Mouse (Mus musculus): ENCODE data around the gene Ninl.

Gene Ninl

GRCm38 (mm10) chr2:151039232-151039695 is at the start of gene Ninl, which contains the start of gene Nanp:
Ninl (minus strand) TSS chr2:151039382.
Nanp (minus strand) TSS chr2:151039398.
- peak; percentile 89 to 91 for DNase-seq

DNA sequence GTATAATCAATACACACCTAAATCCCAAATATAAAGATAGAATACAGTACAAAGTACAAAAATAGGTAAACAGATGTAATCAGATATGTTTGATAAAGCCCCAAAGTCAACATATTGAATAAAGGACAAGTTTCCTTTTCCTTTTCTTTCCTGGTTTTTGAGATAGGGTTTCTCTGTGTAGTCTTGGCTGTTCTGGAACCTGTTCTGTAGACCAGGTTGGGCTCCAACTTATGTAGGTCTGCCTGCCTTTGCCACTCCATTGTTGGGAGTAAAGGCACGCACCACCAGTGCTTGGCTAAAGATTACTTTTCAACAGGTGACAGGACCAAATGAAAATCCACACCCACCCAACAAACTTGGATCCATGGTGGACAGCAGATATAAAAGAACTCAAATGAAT is 17.5 kb upstream of the Ninl start:
- DNase-seq: no peak

DNA sequence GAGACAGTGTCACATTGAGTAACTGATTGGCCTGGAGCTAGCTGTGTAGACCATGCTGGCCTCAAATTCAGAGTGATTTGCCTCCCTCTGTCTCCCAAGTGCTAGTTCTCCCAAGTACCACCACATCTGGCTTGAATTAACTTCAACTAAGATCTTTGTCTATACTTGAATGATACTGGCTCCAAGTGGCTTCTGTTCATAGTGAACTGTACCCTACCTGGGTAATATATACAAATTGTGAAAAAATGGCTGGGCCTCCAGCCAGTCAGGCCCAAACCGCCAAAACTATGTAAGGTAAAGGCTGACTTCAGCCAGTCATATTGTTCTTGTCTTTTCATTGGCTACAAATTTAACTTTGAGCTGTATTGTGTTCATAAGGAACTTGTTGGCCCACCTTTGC is 1.2 kb upstream of the Ninl start:
- no peak for DNase-seq

DNA sequence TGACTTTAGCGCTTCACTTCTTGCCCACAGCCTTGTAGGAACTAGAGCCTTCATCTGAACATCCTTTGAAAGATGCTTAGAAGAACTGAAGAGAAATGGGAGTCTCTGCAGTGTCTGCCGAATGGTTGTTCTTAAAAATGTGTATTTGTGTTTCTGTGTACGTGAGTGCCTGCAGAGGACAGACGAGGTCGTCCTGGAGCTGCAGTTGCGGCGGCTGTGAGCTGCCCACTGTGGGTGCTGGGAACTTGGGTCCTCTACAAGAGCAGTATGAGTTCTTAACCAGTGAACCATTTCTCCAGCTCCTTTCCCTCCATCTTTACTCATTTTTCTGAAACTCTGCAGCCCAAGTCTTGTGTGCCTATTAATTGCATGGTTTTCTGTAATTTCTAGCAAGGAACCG is 544 bp upstream of the Ninl start:
- no peak for DNase-seq

DNA sequence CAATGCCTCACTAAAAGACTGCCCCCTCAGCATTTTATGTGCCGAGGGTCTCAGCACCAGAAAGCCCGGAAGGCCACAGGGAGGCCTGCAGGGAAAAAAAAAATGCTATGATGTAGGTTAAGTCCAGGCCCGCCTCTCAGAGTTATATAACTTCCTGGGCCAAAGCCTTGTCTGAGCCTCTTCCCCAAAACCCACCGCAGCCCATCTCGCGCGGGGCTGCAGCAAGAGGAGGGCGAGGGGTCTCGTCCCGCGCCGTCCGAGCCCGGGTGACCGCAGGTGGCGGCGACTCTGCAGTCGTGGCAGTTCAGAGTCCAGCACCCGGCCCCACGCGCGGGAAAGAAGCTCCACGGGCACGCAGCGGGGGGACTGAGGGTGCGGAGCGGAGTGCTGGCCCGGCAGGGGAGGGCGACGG is 365 bp downstream of the Ninl start:
- DNase-seq: no peak

GRCm38 (mm10) chr2:151037876-151038552 is 1.2 kb downstream of the Ninl start:
- DNase-seq: no peak

DNA sequence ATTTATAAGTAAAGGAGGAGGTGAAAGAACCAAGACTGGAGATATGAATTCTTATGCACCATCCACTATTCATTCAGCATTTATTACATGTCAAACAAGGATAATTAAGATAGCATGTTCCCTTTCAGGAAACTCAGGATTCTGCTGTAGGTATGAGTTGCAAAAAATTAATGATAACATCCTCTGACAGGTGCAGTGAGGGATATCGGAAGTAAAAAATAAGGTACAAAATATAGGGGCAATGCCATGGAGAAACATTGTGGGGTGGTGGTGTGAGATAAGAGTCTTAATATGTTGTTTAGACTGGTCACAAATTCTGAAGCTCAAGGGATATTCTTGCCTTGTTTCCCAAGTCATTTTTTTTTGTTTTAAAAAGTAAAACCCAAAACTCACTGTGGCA is 1.9 kb downstream of the Ninl start:
- DNase-seq: no peak

DNA sequence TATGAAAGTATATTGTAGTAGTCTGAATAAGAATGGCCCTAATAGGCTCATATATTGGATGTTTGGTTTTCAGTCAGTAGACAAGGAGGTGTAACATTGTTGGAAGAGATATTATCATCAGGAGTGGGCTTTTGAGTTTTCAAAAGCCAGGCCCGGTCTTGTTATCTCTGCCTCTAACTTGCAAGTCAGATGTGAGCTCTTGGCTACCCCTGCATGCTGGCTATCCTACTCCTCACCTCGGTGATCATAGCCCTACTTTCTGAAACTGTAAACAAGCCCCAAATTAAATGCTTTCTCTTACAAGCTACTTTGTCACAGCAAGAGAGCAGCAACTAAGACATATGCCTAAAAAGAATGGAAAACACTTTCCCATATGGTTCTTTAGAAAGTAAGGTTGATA is 2.5 kb downstream of the Ninl start:
- no peak for DNase-seq

DNA sequence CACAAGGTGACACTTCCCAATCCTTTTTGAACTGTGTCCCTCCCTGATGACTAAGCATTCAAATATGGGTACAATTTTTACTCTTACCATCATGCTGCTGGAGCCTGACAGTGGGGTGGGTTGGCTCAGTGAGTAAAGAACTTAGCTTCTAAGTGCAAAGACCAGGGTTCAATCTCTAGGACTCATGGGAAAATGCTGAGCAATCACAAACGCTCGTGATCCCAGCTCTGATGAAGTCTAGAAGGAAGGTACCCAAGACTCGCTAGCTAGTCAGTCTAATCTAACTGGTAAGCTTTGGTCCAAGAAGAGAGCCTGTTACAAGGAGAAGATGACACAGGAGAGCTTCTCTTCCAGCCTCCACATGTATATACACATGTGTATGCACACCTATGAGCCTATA is 4.7 kb downstream of the Ninl start:
- DNase-seq: no peak

GRCm38 (mm10) chr2:151021158-151021557 is 18.0 kb downstream of the Ninl start:
- no peak for DNase-seq

DNA sequence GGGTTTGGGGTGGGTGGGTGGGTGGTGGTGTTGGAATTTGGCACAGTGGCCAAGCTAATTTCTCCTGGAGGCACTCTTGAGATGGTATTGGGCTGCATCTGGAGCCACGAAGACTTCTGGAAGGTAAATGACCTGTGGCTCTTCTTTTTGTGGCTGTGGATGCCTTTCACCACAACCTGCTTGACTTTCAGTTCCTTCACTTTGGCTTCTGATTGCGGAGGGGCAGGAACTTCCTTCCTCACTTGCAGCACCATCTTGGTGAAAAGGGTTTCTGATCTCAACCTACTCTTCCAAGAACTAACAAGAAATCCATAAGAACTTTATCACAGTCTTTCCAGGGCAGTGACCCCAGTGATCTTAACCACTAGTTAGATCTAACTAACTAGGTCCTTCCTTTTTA is 23.9 kb downstream of the Ninl start:
- no peak for DNase-seq

- no peak for DNase-seq
Observed at GRCm38 (mm10) chr2:151011273-151011672, 27.9 kb downstream of the Ninl start.

GRCm38 (mm10) chr2:151009515-151010085 is 29.6 kb downstream of the Ninl start:
- no peak for DNase-seq

DNA sequence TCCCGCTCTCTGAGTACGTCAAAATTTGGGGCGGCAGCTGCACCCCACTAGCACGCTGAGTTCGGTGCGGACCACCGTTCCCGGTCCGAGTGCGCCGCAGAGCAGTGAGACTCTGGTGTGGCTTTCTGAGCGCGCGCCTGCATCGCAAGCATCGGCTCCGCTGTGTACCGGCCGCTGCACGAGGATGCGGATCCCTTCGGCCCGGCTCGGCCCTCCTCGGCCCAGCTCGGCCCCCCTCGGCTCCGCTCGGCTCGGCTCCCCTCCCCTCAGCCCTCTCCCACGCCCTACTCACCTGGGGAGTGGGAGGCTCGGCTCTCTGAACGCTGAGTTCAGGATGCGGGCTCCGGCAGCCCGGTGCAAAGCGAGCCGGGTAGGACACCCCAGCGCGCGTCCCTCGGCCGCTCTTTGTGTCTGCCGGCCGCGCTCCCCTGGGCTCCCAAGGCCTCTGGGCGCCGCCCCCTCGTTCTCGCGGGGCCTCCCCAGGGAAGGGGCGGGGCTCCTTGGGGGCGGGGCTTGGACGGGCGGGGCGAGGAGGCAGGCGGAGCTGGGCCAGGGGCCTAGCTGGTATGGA is 30.2 kb downstream of the Ninl start:
- peak; percentile 25 to 41 for DNase-seq

GRCm38 (mm10) chr2:151008517-151008932 is 30.7 kb downstream of the Ninl start:
- DNase-seq: no peak

DNA sequence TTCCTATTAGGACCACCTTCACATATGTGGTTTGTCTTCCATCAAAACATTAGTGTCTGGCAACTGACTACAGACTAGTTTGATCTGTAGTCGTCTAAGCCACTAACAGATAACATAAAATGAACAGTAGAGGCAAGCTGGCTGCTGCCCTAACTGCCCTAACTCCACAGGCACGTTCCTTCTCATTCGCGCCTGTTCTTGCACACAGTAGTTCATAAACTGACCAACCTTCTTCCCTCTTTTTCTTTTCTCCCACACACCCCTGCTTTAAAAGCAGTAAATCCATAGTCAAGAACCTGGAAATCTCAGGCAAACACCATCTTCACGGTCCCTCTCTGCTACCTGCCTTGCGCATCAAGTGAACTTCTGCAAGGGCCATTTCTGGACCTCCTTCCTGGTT is 31.2 kb downstream of the Ninl start:
- DNase-seq: no peak

DNA sequence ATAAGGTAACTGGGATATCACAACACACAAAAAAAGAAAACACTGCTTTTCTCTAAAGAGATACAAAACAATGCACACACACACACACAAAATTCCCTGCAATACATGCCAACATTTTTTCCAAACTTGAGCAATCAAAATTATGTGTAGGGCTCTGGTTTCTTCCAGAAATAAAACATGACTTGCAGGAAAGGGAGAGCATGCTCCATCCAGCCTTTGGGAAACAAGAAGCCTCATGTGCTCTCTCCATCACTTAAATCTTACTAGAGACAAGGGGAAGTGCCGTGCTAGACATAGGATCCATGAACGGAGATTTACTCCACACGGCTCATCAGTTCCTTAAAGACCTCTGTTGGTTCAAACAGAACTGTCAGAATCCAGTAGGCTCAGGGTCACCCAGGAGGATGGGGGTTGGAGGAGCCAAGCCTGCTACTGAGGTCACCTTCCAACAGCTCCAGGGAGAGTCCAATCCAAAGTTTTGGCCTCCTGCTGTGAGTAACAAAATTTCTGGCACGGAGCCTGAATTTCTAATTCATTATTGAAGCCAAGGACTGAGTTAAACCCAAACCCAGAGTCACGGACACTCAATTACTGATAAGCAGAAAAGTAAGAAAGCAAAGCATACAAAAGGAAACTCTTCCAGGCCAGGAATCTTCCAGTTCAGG is 32.8 kb downstream of the Ninl start:
- DNase-seq: no peak

DNA sequence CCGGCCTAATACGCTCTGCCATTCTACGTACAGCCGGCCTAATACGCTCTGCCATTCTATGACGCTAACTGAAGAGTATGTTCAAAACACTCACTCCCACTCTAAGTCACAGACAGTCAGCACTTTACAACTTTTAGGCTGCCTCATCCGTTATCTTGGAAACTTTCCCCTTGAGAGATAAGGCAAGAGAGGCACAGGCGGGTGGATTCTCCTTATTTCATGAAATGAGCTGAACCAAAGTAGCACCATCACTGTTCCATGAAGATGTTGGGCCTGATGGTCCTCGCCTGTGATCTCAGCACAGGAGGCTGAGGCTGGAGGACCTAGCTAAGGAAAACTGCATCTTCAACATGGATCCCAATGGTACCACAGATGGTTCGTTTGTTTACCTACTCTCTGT is 34.8 kb downstream of the Ninl start:
- no peak for DNase-seq

DNA sequence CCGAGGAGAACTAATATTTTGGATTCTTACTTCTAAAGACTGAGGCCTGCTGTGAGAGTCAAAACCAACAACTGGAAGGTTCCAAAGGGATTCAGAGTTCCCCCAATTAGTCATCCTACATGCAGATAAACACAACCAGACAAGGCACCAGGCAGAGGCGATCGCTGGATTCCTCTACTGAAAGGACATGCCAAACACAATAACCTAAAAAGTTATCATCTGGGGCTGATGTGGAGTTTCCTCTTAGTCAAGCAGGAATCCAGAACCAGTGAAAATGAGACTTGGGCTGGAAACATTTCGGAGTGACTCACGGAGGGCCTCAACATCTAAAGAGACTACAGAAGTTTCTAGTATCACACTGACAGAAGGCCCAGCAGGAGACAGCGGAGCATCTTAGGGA is 35.4 kb downstream of the Ninl start:
- no peak for DNase-seq

GRCm38 (mm10) chr2:151001619-151002175 is 37.5 kb downstream of the Ninl start:
- no peak for DNase-seq

GRCm38 (mm10) chr2:151000402-151001178 is 38.6 kb downstream of the Ninl start:
- peak in 1 of 2 experiments; percentile 18 for DNase-seq

DNA sequence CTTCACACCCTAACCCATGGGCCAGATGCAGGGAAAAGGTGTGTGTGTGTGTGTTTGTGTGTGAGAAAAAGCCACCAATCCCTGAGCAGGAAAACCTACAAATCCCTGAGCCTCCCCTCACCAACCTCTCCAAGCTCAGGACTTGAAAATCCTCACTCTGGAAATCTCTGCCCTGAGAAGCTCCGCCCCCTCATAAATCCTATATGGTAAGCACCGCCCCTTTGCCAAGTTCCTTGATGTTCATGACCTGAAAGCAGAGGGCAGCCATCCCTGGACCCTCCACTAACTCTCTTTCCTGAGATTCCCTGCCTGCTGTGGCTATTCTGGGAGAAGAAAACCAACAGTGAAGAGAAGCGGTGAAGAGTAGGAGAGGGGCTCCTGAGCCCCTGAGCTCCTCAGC is 40.2 kb downstream of the Ninl start:
- DNase-seq: no peak

- no peak for DNase-seq
Observed at GRCm38 (mm10) chr2:150997618-150998017, 41.6 kb downstream of the Ninl start.

All from spleen, adult 18-20 months (tissue).